8 mouse cellular contexts compared by ENCODE assay signal in genomic region chr17:6860491-6860897, GRCm38 (mm10).
A peak's percentile ranks its signal among the peaks of the same experiment; 100 is the strongest.
DNase-seq lines count a peak whose midpoint lies in the region; ATAC-seq and TF ChIP-seq lines count a peak whose summit lies in the region.

No protein-coding gene starts in this region.

- no peak overlapping the region for H3K4me2 ChIP-seq in embryonic facial prominence, embryonic 13.5 days

- TF ChIP-seq CTCF in kidney, adult 2 months (conservative IDR thresholded peaks at IDR 0.05; ENCODE audit: insufficient read depth, insufficient read length, low read depth, low read length): no peak

- TF ChIP-seq POLR2A in kidney, adult 2 months (IDR thresholded peaks at IDR 0.05; ENCODE audit: low read depth, low read length): no peak

- H3K4me3 ChIP-seq in embryonic facial prominence, embryonic 13.5 days: no peak overlapping the region
- H3K4me3 ChIP-seq in kidney, adult 2 months (ENCODE audit: insufficient read depth, low read depth, low read length): no peak overlapping the region

- 16% methylated on average over 12 of the region's 12 CpGs for WGBS in embryonic facial prominence, embryonic 13.5 days
- WGBS in kidney, adult 2 months: 31% methylated on average over 12 of the region's 12 CpGs

- DNase-seq in WW6 (ENCODE audit: low read depth, low spot score) (peak; percentile 38), MN1 (ENCODE audit: low spot score) (no peak)
- peak; percentile 66 for DNase-seq in kidney, adult 2 months
- DNase-seq in lung, postnatal 4 days: peak; percentile 38 to 57
- no peak for DNase-seq in natural killer cell, adult 2 months (ENCODE audit: low spot score in 2 of 2)
- DNase-seq in heart, adult 8-10 months (ENCODE audit: low spot score): no peak
- DNase-seq in heart, adult 9 months (ENCODE audit: low spot score in 2 of 2): no peak

- no peak overlapping the region for H3K9ac ChIP-seq in embryonic facial prominence, embryonic 13.5 days

- H3K27me3 ChIP-seq in embryonic facial prominence, embryonic 13.5 days: peaks cover 32% of the 10 kb centered on the region
- H3K27me3 ChIP-seq in kidney, adult 2 months (replicated peaks; ENCODE audit: control insufficient read depth, insufficient read depth, low read length): no peaks in the 10 kb centered on the region

- H3K9me3 ChIP-seq in embryonic facial prominence, embryonic 13.5 days: no peaks in the 10 kb centered on the region

- peak overlapping the region; percentile 69; the same call in 1 of the 2 replicates for H3K27ac ChIP-seq in embryonic facial prominence, embryonic 13.5 days
- H3K27ac ChIP-seq in kidney, adult 2 months (ENCODE audit: insufficient read depth, low read depth, low read length): peak overlapping the region; percentile 74

- ATAC-seq in embryonic facial prominence, embryonic 13.5 days (ENCODE audit: insufficient number of reproducible peaks, insufficient read depth, low FRiP score, low TSS enrichment, low read depth): 0 out of 2 replicates have a peak, but pooled peaks have one; percentile 44

- H3K4me1 ChIP-seq in embryonic facial prominence, embryonic 13.5 days: peaks cover 22% of the 10 kb centered on the region
- peaks cover 10% of the 10 kb centered on the region; the same call in 1 of the 2 replicates for H3K4me1 ChIP-seq in kidney, adult 2 months (ENCODE audit: control insufficient read depth, insufficient read depth, low read length)

- H3K36me3 ChIP-seq in embryonic facial prominence, embryonic 13.5 days: no peaks in the 10 kb centered on the region
- H3K36me3 ChIP-seq in kidney, adult 2 months (ENCODE audit: control insufficient read depth, insufficient read depth, low read length): no peaks in the 10 kb centered on the region

Comparison
In these comparisons a context has a peak if more than half of its experiments do, and no peak if none do; other contexts are left out.
1. DNase-seq: peak in WW6 (single experiment), kidney, adult 2 months (single experiment) and lung, postnatal 4 days (2 of 2); none in MN1 (single experiment), natural killer cell, adult 2 months (0 of 2), heart, adult 8-10 months (single experiment) and heart, adult 9 months (0 of 2).